Mouse (Mus musculus) heart, postnatal 0 days (tissue): ENCODE measurements around the gene Nfya. TPM values are rescaled to one million over a fixed set of nuclear protein-coding genes. Genes with fewer than 3 reads are reported as not detected.

Experiments
- ATAC-seq: fragments of 200-750 bp; cut with Nextera tagmentation; 2 replicates; pipeline ENCODE4 v1.8.0; 2017; ENCODE audit warnings: low read depth, moderate number of reproducible peaks, moderate library complexity; ENCODE audit not compliant: insufficient read depth
- DNase-seq: peaks from one replicate; pipeline ENCODE4 v3.0.0-alpha.2; 2016; ENCODE audit warnings: low spot score
- H3K27ac ChIP-seq: fragments of 300-500 bp; sonication (generic); 2 replicates; pipeline ENCODE4 v1.5.1; 2014; ENCODE audit warnings: low read depth, mild to moderate bottlenecking
- H3K27me3 ChIP-seq: fragments of 300-500 bp; sonication (generic); 2 replicates; pipeline ENCODE4 v1.6.1; 2014; ENCODE audit warnings: low read length, mixed read lengths; ENCODE audit not compliant: control insufficient read depth, insufficient read depth
- H3K36me3 ChIP-seq: fragments of 300-500 bp; sonication (generic); replicated peaks from 2 replicates; pipeline ENCODE4 v1.6.1; 2014; ENCODE audit warnings: low read length, mixed read lengths; ENCODE audit not compliant: control insufficient read depth, insufficient read depth
- H3K4me1 ChIP-seq: fragments of 300-500 bp; sonication (generic); 2 replicates; pipeline ENCODE4 v1.6.1; 2014; ENCODE audit warnings: antibody characterized with exemption; ENCODE audit not compliant: control insufficient read depth, insufficient read depth
- H3K4me2 ChIP-seq: fragments of 300-500 bp; sonication (generic); 2 replicates; pipeline ENCODE4 v1.6.1; 2014; ENCODE audit warnings: low read depth, mild to moderate bottlenecking, low read length, moderate library complexity
- H3K4me3 ChIP-seq: fragments of 300-500 bp; sonication (generic); 2 replicates; pipeline ENCODE4 v1.5.1; 2014; ENCODE audit warnings: low read depth, low read length
- H3K9ac ChIP-seq: fragments of 300-500 bp; sonication (generic); replicated peaks from 2 replicates; pipeline ENCODE4 v1.6.1; 2014; ENCODE audit warnings: low read depth, low read length, mixed read lengths
- H3K9me3 ChIP-seq: fragments of 300-500 bp; sonication (generic); replicated peaks from 2 replicates; pipeline ENCODE4 v1.6.1; 2016; ENCODE audit warnings: low read length; ENCODE audit not compliant: control insufficient read depth
- CTCF ChIP-seq: IDR thresholded peaks from 2 replicates; pipeline ENCODE4 v1.5.1; 2016; ENCODE audit warnings: antibody characterized with exemption, control low read depth, low read depth
- EP300 ChIP-seq: IDR thresholded peaks from 2 replicates; pipeline ENCODE4 v1.6.1; 2016; ENCODE audit warnings: antibody characterized with exemption, low read depth
- WGBS: fragments of 180-500 bp; shearing (Covaris S2); extraction: QIAGEN DNeasy Blood & Tissue Kit; methylation state at CpG from one replicate; pipeline ENCODE4 v1.1.7; 2014; 5-methylcytosine and 5-hydroxymethylcytosine counted together
- polyA plus RNA-seq: library from polyadenylated mRNA; unstranded; fragments of >200 nt; fragmentation: Nextera tagmentation; extraction: Ambion mirVana; gene quantifications from 2 replicates; pipeline ENCODE4 v1.2.1, GENCODE M21; 2015
- total RNA-seq: library from RNA; depleted of rRNA; stranded (reverse); fragments of >200 nt; gene quantifications from 2 replicates; pipeline ENCODE4 v1.2.3, GENCODE M21; 2014; ENCODE audit warnings: low replicate concordance

The Nfya gene
- total and polyA plus RNA-seq, 2 experiments from 2014 or later: 4.7 to 27.4 TPM

- no peaks in the 10 kb centered on the region for H3K9me3 ChIP-seq
- 60% methylated on average over 5 of the region's 5 CpGs for WGBS
Measured at GRCm38 (mm10) chr17:48389442-48389841, 20.3 kb downstream of the Nfya start.

DNA sequence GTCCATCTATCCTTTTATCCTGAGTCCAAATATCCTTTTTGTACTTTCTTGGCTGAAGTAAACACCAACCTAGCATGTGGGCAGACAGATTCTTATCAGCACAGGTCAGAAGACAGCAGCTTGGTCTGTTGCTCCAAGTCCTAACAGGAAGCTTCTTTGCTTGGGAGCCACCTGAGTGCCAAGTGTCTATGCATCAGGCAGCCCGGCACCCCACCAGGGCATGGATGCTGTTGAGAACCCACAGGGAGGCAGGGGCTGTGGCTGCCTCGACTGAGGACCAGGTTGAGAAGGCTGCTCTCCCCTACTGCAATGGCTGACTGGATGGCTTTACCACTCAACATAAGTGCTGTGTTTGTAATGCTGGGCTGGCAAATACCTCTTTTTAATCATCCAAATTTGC lies 21.0 kb downstream of the Nfya start:
- Histone ChIP-seq H3K27me3 (no peaks in the 10 kb centered on the region), H3K4me2 (no peak overlapping the region), H3K9ac (no peak overlapping the region), H3K4me3 (no peak overlapping the region), H3K36me3 (peaks cover 73% of the 10 kb centered on the region), H3K4me1 (no peaks in the 10 kb centered on the region), H3K9me3 (no peaks in the 10 kb centered on the region), H3K27ac (no peak overlapping the region)
- DNase-seq (no peak), ATAC-seq (no peak)
- TF ChIP-seq CTCF (no peak), EP300 (no peak)
- 82% methylated on average over 2 of the region's 2 CpGs for WGBS

More at GRCm38 (mm10) chr17:48389442-48389841, 20.3 kb downstream of the Nfya start:
- Histone ChIP-seq H3K4me2 (no peak overlapping the region), H3K36me3 (peaks cover 80% of the 10 kb centered on the region), H3K9ac (no peak overlapping the region), H3K27ac (no peak overlapping the region), H3K4me1 (no peaks in the 10 kb centered on the region), H3K27me3 (no peaks in the 10 kb centered on the region), H3K4me3 (no peak overlapping the region)
- TF ChIP-seq EP300 (no peak), CTCF (no peak)
- DNase-seq: no peak
- no peak for ATAC-seq

DNA sequence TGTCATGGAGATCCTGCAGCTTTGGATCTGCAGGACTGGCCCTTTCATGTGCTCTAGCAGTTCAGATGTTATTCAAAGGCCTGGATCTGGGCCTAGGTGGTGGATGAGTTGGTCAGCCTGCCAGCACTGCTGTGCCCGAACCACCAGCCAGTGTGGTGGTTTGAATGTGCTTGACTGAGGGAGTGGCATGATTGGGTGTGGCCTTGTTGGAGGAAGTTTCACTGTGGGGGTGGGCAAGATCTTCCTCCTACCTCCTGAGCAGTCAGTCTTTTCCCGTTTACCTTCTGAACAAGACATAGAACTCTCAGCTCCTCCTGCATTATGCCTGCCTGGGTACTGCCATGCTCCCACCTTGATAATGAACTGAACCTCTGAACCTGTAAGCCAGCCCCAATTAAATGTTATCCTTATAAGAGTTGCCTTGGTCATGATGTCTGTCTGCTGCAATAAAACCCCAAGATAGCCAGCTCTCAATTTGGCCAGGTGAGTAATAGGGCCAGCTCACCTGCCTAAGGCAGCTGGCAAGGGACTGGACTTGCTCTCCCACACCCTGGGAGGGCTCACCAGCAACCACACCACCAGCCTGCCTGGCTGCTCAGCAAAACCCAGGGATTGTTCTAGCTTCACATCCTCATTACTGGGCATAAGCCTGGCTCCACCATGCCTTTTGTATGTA lies 23.8 kb downstream of the Nfya start:
- Histone ChIP-seq H3K4me3 (no peak overlapping the region), H3K27me3 (no peaks in the 10 kb centered on the region), H3K27ac (no peak overlapping the region), H3K9ac (no peak overlapping the region), H3K9me3 (no peaks in the 10 kb centered on the region), H3K4me1 (no peaks in the 10 kb centered on the region), H3K4me2 (no peak overlapping the region), H3K36me3 (peaks cover 45% of the 10 kb centered on the region)
- DNase-seq (no peak), ATAC-seq (no peak)
- TF ChIP-seq CTCF (no peak), EP300 (no peak)
- 56% methylated on average over 2 of the region's 2 CpGs for WGBS

GRCm38 (mm10) chr17:48379050-48379449 lies 30.7 kb downstream of the Nfya start:
- Histone ChIP-seq H3K9me3 (no peaks in the 10 kb centered on the region), H3K36me3 (no peaks in the 10 kb centered on the region), H3K4me1 (no peaks in the 10 kb centered on the region), H3K27me3 (no peaks in the 10 kb centered on the region), H3K9ac (no peak overlapping the region), H3K4me2 (no peak overlapping the region), H3K27ac (no peak overlapping the region), H3K4me3 (no peak overlapping the region)
- DNase-seq (no peak), ATAC-seq (no peak)
- TF ChIP-seq EP300 (no peak), CTCF (no peak)

GRCm38 (mm10) chr17:48376102-48376501 lies 33.6 kb downstream of the Nfya start:
- no peak overlapping the region for H3K4me3 ChIP-seq
- H3K9ac ChIP-seq: no peak overlapping the region
- no peaks in the 10 kb centered on the region for H3K9me3 ChIP-seq
- H3K27me3 ChIP-seq: no peaks in the 10 kb centered on the region
- TF ChIP-seq EP300 (no peak), CTCF (no peak)
- no peak for ATAC-seq
- DNase-seq: no peak
- H3K4me2 ChIP-seq: no peak overlapping the region
- WGBS: 80% methylated on average over 1 of the region's 1 CpGs
- H3K4me1 ChIP-seq: no peaks in the 10 kb centered on the region
- H3K36me3 ChIP-seq: no peaks in the 10 kb centered on the region
- no peak overlapping the region for H3K27ac ChIP-seq

- TF ChIP-seq CTCF (no peak), EP300 (no peak)
Measured at GRCm38 (mm10) chr17:48372987-48373386, 36.7 kb downstream of the Nfya start.

More at GRCm38 (mm10) chr17:48372987-48373386, 36.7 kb downstream of the Nfya start:
- no peaks in the 10 kb centered on the region for H3K9me3 ChIP-seq
- H3K36me3 ChIP-seq: no peaks in the 10 kb centered on the region
- H3K27ac ChIP-seq: no peak overlapping the region
- no peak for DNase-seq
- no peaks in the 10 kb centered on the region for H3K27me3 ChIP-seq
- WGBS: 67% methylated on average over 8 of the region's 8 CpGs
- no peak for ATAC-seq
- no peak overlapping the region for H3K4me3 ChIP-seq
- no peaks in the 10 kb centered on the region for H3K4me1 ChIP-seq
- no peak overlapping the region for H3K4me2 ChIP-seq
- H3K9ac ChIP-seq: no peak overlapping the region
